Mouse (Mus musculus): ENCODE data around the gene Atrn. TPM values are rescaled to one million over a fixed set of nuclear protein-coding genes. Genes with fewer than 3 reads are reported as not detected.

Gene Atrn
- 12.1 and 16.4 TPM in 2 replicates for polyA plus RNA-seq (2012; rRNA removed)

DNA sequence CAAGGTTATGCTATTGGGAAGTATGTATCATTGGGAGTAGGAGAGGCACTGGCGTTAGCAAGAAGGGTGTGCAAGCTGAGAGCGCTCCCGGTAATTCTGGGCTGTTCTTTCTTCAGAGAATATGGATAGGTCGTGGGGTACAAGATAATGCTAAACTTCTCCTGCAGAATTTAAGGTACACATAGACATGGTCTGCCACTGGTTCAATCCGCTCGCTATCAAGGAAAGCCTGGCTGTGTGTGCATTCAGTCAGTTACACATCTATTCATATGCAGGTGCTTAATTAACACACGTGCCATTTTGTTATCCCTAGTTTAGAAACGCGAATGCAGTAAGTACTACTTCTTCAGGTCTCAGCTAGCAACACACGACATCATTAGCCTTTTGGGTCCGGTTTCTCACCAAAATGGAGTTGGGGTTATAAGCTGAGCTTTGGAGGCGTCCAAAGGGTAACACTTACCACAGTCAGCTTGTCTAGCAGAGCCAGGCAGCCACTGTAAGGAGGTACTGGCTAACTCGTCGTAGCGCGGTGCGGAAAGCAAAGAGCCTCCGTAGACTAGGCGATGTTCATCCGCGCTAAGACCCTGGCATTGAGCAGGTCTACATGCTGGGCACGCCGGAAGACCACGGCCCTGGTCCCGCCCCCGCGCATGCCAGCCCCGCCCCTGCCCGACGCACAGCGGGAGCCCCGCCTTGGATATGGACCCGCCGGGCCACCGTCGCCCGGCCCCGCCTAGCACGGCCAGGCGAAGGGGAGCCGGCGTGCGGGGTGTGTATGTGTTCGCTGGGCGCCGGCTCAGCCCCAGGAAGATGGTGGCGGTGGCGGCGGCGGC is at the start of gene Atrn, which contains the start of gene 4930402H24Rik:
Atrn (plus strand) TSS at position 745 of the 833 bp plus-strand sequence.
4930402H24Rik (minus strand) TSS at position 656 of the 833 bp plus-strand sequence.
- 4% methylated on average over 50 of the region's 50 CpGs for WGBS
- peak; percentile 81; the same call in 1 of the 2 replicates for TF ChIP-seq POLR2A (IDR thresholded peaks at IDR 0.05; ENCODE audit: borderline replicate concordance, extremely low read depth, low read depth, low read length)
- TF ChIP-seq CTCF (IDR thresholded peaks at IDR 0.05; ENCODE audit: insufficient read depth, low read length): no peak
- peaks cover 5% of the 10 kb centered on the region; the same call in 1 of the 2 replicates for H3K4me1 ChIP-seq (ENCODE audit: control insufficient read depth, insufficient read depth, low read length)
- H3K4me3 ChIP-seq (replicated peaks; ENCODE audit: extremely low read depth, low read depth, low read length): peak within 1 kb of the TSS; percentile 100
- peak; percentile 89 for DNase-seq

- H3K4me1 ChIP-seq (ENCODE audit: control insufficient read depth, insufficient read depth, low read length): no peaks in the 10 kb centered on the region; the same call in 1 of the 2 replicates
- TF ChIP-seq CTCF (IDR thresholded peaks at IDR 0.05; ENCODE audit: insufficient read depth, low read length) (no peak), POLR2A (IDR thresholded peaks at IDR 0.05; ENCODE audit: borderline replicate concordance, extremely low read depth, low read depth, low read length) (no peak)
- no peak overlapping the region for H3K4me3 ChIP-seq (replicated peaks; ENCODE audit: extremely low read depth, low read depth, low read length)
- DNase-seq: no peak
- WGBS: 58% methylated on average over 3 of the region's 3 CpGs
Observed at GRCm38 (mm10) chr2:130862091-130862490, 44.2 kb upstream of the Atrn start.

GRCm38 (mm10) chr2:130870916-130871315 is 35.4 kb upstream of the Atrn start:
- 88% methylated on average over 5 of the region's 5 CpGs for WGBS
- DNase-seq: no peak
- Histone ChIP-seq H3K4me1 (ENCODE audit: control insufficient read depth, insufficient read depth, low read length) (no peaks in the 10 kb centered on the region), H3K4me3 (replicated peaks; ENCODE audit: extremely low read depth, low read depth, low read length) (no peak overlapping the region)
- TF ChIP-seq CTCF (IDR thresholded peaks at IDR 0.05; ENCODE audit: insufficient read depth, low read length) (no peak), POLR2A (IDR thresholded peaks at IDR 0.05; ENCODE audit: borderline replicate concordance, extremely low read depth, low read depth, low read length) (no peak)

DNA sequence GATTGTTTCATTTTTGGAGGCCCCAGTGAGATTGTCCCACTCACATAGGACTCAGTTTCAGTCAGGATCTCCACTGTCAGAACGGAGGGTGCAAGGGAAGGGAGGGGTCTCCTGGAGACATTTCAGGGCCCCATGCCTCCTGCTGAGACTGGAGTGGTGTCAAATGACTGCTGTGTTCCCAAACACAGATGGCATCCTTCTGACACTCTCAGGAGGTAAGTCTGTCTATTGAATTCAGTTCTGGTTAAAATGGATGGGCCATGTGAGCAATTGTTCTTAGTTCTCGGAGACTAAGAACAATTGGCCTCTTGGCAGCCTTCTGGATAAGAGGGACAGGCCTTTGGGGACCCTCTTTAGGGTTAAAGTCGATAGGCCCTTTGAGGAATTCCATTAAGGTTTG is 28.9 kb upstream of the Atrn start:
- TF ChIP-seq CTCF (IDR thresholded peaks at IDR 0.05; ENCODE audit: insufficient read depth, low read length) (no peak), POLR2A (IDR thresholded peaks at IDR 0.05; ENCODE audit: borderline replicate concordance, extremely low read depth, low read depth, low read length) (no peak)
- Histone ChIP-seq H3K4me1 (ENCODE audit: control insufficient read depth, insufficient read depth, low read length) (no peaks in the 10 kb centered on the region), H3K4me3 (replicated peaks; ENCODE audit: extremely low read depth, low read depth, low read length) (no peak overlapping the region)
- no peak for DNase-seq
- WGBS: 62% methylated on average over 3 of the region's 3 CpGs

DNA sequence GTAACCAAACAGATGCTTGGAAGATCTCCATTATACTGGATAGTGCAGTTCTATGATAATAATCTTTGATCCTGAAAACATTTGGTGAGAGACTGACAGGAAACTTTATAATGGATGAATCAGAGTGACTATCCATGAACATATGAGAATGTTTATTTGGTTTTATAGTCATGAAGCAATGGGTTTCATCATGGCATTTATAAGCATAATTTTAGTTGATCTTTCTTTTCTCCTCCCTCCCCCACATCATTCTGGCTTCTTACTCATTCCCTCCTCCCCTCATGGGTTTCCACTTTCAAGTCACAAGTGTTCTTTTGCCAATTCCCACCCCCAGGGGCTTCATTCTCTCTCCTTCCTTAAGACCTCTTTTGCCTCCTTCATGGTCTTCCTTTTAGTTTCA is 19.3 kb upstream of the Atrn start:
- Histone ChIP-seq H3K4me3 (replicated peaks; ENCODE audit: extremely low read depth, low read depth, low read length) (no peak overlapping the region), H3K4me1 (ENCODE audit: control insufficient read depth, insufficient read depth, low read length) (no peaks in the 10 kb centered on the region; the same call in none of the 2 replicates)
- no peak for TF ChIP-seq CTCF (IDR thresholded peaks at IDR 0.05; ENCODE audit: insufficient read depth, low read length)
- no peak for DNase-seq

- 44% methylated on average over 1 of the region's 1 CpGs for WGBS
- DNase-seq: no peak
- Histone ChIP-seq H3K4me1 (ENCODE audit: control insufficient read depth, insufficient read depth, low read length) (no peaks in the 10 kb centered on the region; the same call in none of the 2 replicates), H3K4me3 (replicated peaks; ENCODE audit: extremely low read depth, low read depth, low read length) (no peak overlapping the region)
- TF ChIP-seq POLR2A (IDR thresholded peaks at IDR 0.05; ENCODE audit: borderline replicate concordance, extremely low read depth, low read depth, low read length) (no peak), CTCF (IDR thresholded peaks at IDR 0.05; ENCODE audit: insufficient read depth, low read length) (no peak)
Observed at GRCm38 (mm10) chr2:130887456-130887855, 18.8 kb upstream of the Atrn start.

DNA sequence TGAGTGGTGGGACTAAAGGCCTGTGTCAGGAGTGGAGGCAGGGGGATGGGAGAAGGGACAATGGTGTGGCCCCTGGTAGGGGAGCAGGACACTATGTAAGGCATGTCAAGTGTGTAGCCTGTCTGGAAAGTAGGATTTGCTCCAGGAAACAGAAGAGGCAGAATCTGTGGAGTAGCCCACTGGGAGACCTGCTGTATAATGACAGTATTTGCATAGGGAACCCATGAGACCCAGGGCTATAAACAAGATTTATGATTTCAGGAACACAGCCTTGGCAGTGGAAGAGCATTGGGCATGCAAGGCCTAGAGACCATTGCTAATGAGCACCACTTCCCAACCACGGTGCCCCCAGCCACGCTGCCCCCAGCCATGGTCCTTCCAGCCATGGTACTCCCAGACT is 9.4 kb upstream of the Atrn start:
- Histone ChIP-seq H3K4me1 (ENCODE audit: control insufficient read depth, insufficient read depth, low read length) (peaks cover 2% of the 10 kb centered on the region; the same call in 1 of the 2 replicates), H3K4me3 (replicated peaks; ENCODE audit: extremely low read depth, low read depth, low read length) (no peak overlapping the region)
- WGBS: 87% methylated on average over 2 of the region's 2 CpGs
- DNase-seq: no peak
- TF ChIP-seq POLR2A (IDR thresholded peaks at IDR 0.05; ENCODE audit: borderline replicate concordance, extremely low read depth, low read depth, low read length) (no peak), CTCF (IDR thresholded peaks at IDR 0.05; ENCODE audit: insufficient read depth, low read length) (no peak)

DNA sequence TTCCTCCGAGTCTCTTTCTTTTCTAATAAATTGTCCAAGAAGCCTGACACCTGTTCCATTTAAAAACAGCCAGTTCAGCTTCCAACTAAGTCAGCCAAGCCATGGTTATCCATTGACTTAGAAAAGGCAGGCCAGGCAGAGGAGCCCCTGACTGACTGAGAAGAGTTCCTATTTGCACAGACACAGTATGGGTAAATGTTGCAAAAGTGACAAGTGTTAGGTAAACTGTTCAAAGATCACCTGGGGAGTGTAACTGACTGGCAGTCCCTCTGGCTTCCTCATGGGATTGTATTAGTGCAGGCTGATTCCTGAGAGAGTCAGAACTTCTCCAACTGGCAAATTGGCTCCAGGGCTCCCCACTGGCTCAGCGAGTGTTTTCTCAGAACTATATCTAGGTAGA is 8.4 kb upstream of the Atrn start:
- no peak for DNase-seq
- 72% methylated on average over 2 of the region's 2 CpGs for WGBS
- Histone ChIP-seq H3K4me3 (replicated peaks; ENCODE audit: extremely low read depth, low read depth, low read length) (no peak overlapping the region), H3K4me1 (ENCODE audit: control insufficient read depth, insufficient read depth, low read length) (peaks cover 2% of the 10 kb centered on the region; the same call in 1 of the 2 replicates)
- no peak for TF ChIP-seq POLR2A (IDR thresholded peaks at IDR 0.05; ENCODE audit: borderline replicate concordance, extremely low read depth, low read depth, low read length)
- no peak for TF ChIP-seq CTCF (IDR thresholded peaks at IDR 0.05; ENCODE audit: insufficient read depth, low read length)

DNA sequence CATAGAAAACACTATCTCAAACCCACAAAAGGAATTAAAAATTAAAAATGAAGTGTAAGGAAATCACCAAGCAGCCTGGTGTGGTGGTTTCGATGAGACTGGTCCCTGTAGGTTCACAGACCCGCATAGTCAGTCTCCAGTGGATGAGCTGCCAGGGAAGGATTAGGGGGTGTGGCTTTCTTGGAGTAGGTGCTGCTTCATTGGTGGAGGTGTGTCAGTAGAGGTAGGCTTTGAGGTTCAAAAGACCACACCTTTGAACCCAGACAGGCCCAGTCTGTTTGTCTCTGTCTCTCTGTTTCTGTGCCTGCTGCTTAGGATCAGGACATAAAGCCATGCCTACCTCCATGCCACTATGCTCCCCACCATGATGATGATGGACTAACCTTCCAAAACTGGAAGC is 7.5 kb upstream of the Atrn start:
- WGBS: 84% methylated on average over 2 of the region's 2 CpGs
- DNase-seq: no peak
- TF ChIP-seq CTCF (IDR thresholded peaks at IDR 0.05; ENCODE audit: insufficient read depth, low read length) (no peak), POLR2A (IDR thresholded peaks at IDR 0.05; ENCODE audit: borderline replicate concordance, extremely low read depth, low read depth, low read length) (no peak)
- Histone ChIP-seq H3K4me1 (ENCODE audit: control insufficient read depth, insufficient read depth, low read length) (peaks cover 2% of the 10 kb centered on the region; the same call in 1 of the 2 replicates), H3K4me3 (replicated peaks; ENCODE audit: extremely low read depth, low read depth, low read length) (no peak overlapping the region)

Data from lung, adult 2 months (tissue).